Mouse (Mus musculus) ZHBTc4 (cell line): ENCODE measurements around the gene Gnl3l.

Experiments
- DNase-seq: peaks from one replicate; pipeline ENCODE4 v3.0.0-alpha.2; 2011; ENCODE audit warnings: low read depth, low spot score

Gene Gnl3l

GRCm38 (mm10) chrX:151016938-151017877 lies at the start of gene Gnl3l:
Gene Gnl3l (minus strand): TSS chrX:151017322.
- DNase-seq = peak; percentile 96

- no peak for DNase-seq
These were observed 49.0 kb upstream of the Gnl3l start for GRCm38 (mm10) chrX:151066071-151066666.

- no peak for DNase-seq
These were observed 44.6 kb upstream of the Gnl3l start for GRCm38 (mm10) chrX:151061615-151062299.

GRCm38 (mm10) chrX:151059346-151059745 lies 42.2 kb upstream of the Gnl3l start:
- DNase-seq = no peak

GRCm38 (mm10) chrX:151055559-151055958 lies 38.4 kb upstream of the Gnl3l start:
- peak; percentile 16 for DNase-seq

GRCm38 (mm10) chrX:151054489-151054888 lies 37.4 kb upstream of the Gnl3l start:
- no peak for DNase-seq

GRCm38 (mm10) chrX:151050337-151050736 lies 33.2 kb upstream of the Gnl3l start:
- DNase-seq = peak; percentile 52

- peak; percentile 89 for DNase-seq
These were observed 32.6 kb upstream of the Gnl3l start for GRCm38 (mm10) chrX:151049661-151050215.

GRCm38 (mm10) chrX:151047431-151048058 lies 30.4 kb upstream of the Gnl3l start:
- DNase-seq = no peak

GRCm38 (mm10) chrX:151046777-151047430 lies 29.8 kb upstream of the Gnl3l start:
- DNase-seq = peak; percentile 92

GRCm38 (mm10) chrX:151046321-151046720 lies 29.2 kb upstream of the Gnl3l start:
- DNase-seq = no peak

- no peak for DNase-seq
These were observed 28.7 kb upstream of the Gnl3l start, which contains the start of gene Fgd1 for GRCm38 (mm10) chrX:151045850-151046249. Gene Fgd1 (plus strand): TSS chrX:151046150.

- peak; percentile 88 for DNase-seq
These were observed 24.1 kb upstream of the Gnl3l start for GRCm38 (mm10) chrX:151041223-151041622.

GRCm38 (mm10) chrX:151031400-151031799 lies 14.3 kb upstream of the Gnl3l start:
- DNase-seq = no peak

- peak; percentile 13 for DNase-seq
These were observed 1.7 kb upstream of the Gnl3l start for GRCm38 (mm10) chrX:151018798-151019197.

- DNase-seq = peak; percentile 55
These were observed 775 bp upstream of the Gnl3l start for GRCm38 (mm10) chrX:151017897-151018296.

GRCm38 (mm10) chrX:150996775-150997174 lies 20.3 kb downstream of the Gnl3l start:
- no peak for DNase-seq

GRCm38 (mm10) chrX:150981621-150982020 lies 35.5 kb downstream of the Gnl3l start:
- DNase-seq = no peak

- DNase-seq = no peak
These were observed 41.7 kb downstream of the Gnl3l start for GRCm38 (mm10) chrX:150975424-150975823.

- DNase-seq = peak; percentile 65
These were observed 54.1 kb downstream of the Gnl3l start for GRCm38 (mm10) chrX:150963027-150963426.

- DNase-seq = peak; percentile 19
These were observed 56.4 kb downstream of the Gnl3l start for GRCm38 (mm10) chrX:150960702-150961101.
